Mouse (Mus musculus): ENCODE results near the gene Pax6. TPM values are rescaled to one million over a fixed set of nuclear protein-coding genes. Genes with fewer than 3 reads are reported as not detected.

Pax6 gene
- polyA plus RNA-seq, 1 experiment = not detected

GRCm38 (mm10) chr2:105682011-105682501 is 13.4 kb downstream of the Pax6 start:
- H3K27ac ChIP-seq (ENCODE audit: insufficient read depth, low read depth, low read length) = no peak overlapping the region
- TF ChIP-seq POLR2A (IDR thresholded peaks at IDR 0.05; ENCODE audit: borderline replicate concordance, low read depth, low read length) (no peak), CTCF (IDR thresholded peaks at IDR 0.05; ENCODE audit: low read depth, low read length) (no peak)
- H3K4me3 ChIP-seq (ENCODE audit: insufficient read depth, low read length) = peak overlapping the region; percentile 27
- peaks cover 1% of the 10 kb centered on the region; the same call in 1 of the 2 replicates for H3K4me1 ChIP-seq (ENCODE audit: control insufficient read depth, insufficient read depth, low read length)

- TF ChIP-seq CTCF (IDR thresholded peaks at IDR 0.05; ENCODE audit: low read depth, low read length) = no peak
- TF ChIP-seq POLR2A (IDR thresholded peaks at IDR 0.05; ENCODE audit: borderline replicate concordance, low read depth, low read length) = no peak
- Histone ChIP-seq H3K27ac (ENCODE audit: insufficient read depth, low read depth, low read length) (no peak overlapping the region), H3K4me3 (ENCODE audit: insufficient read depth, low read length) (peak overlapping the region; percentile 27), H3K4me1 (ENCODE audit: control insufficient read depth, insufficient read depth, low read length) (peaks cover 5% of the 10 kb centered on the region; the same call in 1 of the 2 replicates)
Observed at GRCm38 (mm10) chr2:105682634-105683351, 14.1 kb downstream of the Pax6 start.

- Histone ChIP-seq H3K4me1 (ENCODE audit: control insufficient read depth, insufficient read depth, low read length) (peaks cover 5% of the 10 kb centered on the region), H3K27ac (ENCODE audit: insufficient read depth, low read depth, low read length) (no peak overlapping the region), H3K4me3 (ENCODE audit: insufficient read depth, low read length) (no peak overlapping the region)
- TF ChIP-seq CTCF (IDR thresholded peaks at IDR 0.05; ENCODE audit: low read depth, low read length) = no peak
- TF ChIP-seq POLR2A (IDR thresholded peaks at IDR 0.05; ENCODE audit: borderline replicate concordance, low read depth, low read length) = no peak
Observed at GRCm38 (mm10) chr2:105683771-105684410, 15.2 kb downstream of the Pax6 start.

- H3K27ac ChIP-seq (ENCODE audit: insufficient read depth, low read depth, low read length) = no peak overlapping the region
- no peak overlapping the region for H3K4me3 ChIP-seq (ENCODE audit: insufficient read depth, low read length)
- TF ChIP-seq POLR2A (IDR thresholded peaks at IDR 0.05; ENCODE audit: borderline replicate concordance, low read depth, low read length) = no peak
- TF ChIP-seq CTCF (IDR thresholded peaks at IDR 0.05; ENCODE audit: low read depth, low read length) = no peak
- H3K4me1 ChIP-seq (ENCODE audit: control insufficient read depth, insufficient read depth, low read length) = peaks cover 5% of the 10 kb centered on the region
Observed at GRCm38 (mm10) chr2:105684991-105685650, 16.4 kb downstream of the Pax6 start.

GRCm38 (mm10) chr2:105685651-105686050 is 17.0 kb downstream of the Pax6 start:
- H3K27ac ChIP-seq (ENCODE audit: insufficient read depth, low read depth, low read length) = no peak overlapping the region
- peaks cover 5% of the 10 kb centered on the region for H3K4me1 ChIP-seq (ENCODE audit: control insufficient read depth, insufficient read depth, low read length)
- no peak overlapping the region for H3K4me3 ChIP-seq (ENCODE audit: insufficient read depth, low read length)
- TF ChIP-seq POLR2A (IDR thresholded peaks at IDR 0.05; ENCODE audit: borderline replicate concordance, low read depth, low read length) (no peak), CTCF (IDR thresholded peaks at IDR 0.05; ENCODE audit: low read depth, low read length) (no peak)

- peaks cover 5% of the 10 kb centered on the region for H3K4me1 ChIP-seq (ENCODE audit: control insufficient read depth, insufficient read depth, low read length)
- no peak overlapping the region for H3K27ac ChIP-seq (ENCODE audit: insufficient read depth, low read depth, low read length)
- H3K4me3 ChIP-seq (ENCODE audit: insufficient read depth, low read length) = peak overlapping the region; percentile 35; the same call in 1 of the 2 replicates
- TF ChIP-seq POLR2A (IDR thresholded peaks at IDR 0.05; ENCODE audit: borderline replicate concordance, low read depth, low read length) = no peak
- TF ChIP-seq CTCF (IDR thresholded peaks at IDR 0.05; ENCODE audit: low read depth, low read length) = no peak
Observed at GRCm38 (mm10) chr2:105686363-105687316, 17.9 kb downstream of the Pax6 start.

GRCm38 (mm10) chr2:105687317-105687991 is 18.8 kb downstream of the Pax6 start:
- Histone ChIP-seq H3K4me3 (ENCODE audit: insufficient read depth, low read length) (peak overlapping the region; percentile 35), H3K4me1 (ENCODE audit: control insufficient read depth, insufficient read depth, low read length) (peaks cover 5% of the 10 kb centered on the region), H3K27ac (ENCODE audit: insufficient read depth, low read depth, low read length) (no peak overlapping the region)
- TF ChIP-seq CTCF (IDR thresholded peaks at IDR 0.05; ENCODE audit: low read depth, low read length) (0 out of 2 replicates have a peak, but pooled peaks have one; percentile 33), POLR2A (IDR thresholded peaks at IDR 0.05; ENCODE audit: borderline replicate concordance, low read depth, low read length) (no peak)

GRCm38 (mm10) chr2:105688011-105688410 is 19.3 kb downstream of the Pax6 start:
- Histone ChIP-seq H3K4me1 (ENCODE audit: control insufficient read depth, insufficient read depth, low read length) (peaks cover 5% of the 10 kb centered on the region), H3K27ac (ENCODE audit: insufficient read depth, low read depth, low read length) (no peak overlapping the region), H3K4me3 (ENCODE audit: insufficient read depth, low read length) (peak overlapping the region; percentile 35)
- no peak for TF ChIP-seq CTCF (IDR thresholded peaks at IDR 0.05; ENCODE audit: low read depth, low read length)
- no peak for TF ChIP-seq POLR2A (IDR thresholded peaks at IDR 0.05; ENCODE audit: borderline replicate concordance, low read depth, low read length)

Measured in bone marrow macrophage, adult 2 months (primary cell).